Mouse (Mus musculus): ENCODE data around the gene Ankrd34a.

DNA sequence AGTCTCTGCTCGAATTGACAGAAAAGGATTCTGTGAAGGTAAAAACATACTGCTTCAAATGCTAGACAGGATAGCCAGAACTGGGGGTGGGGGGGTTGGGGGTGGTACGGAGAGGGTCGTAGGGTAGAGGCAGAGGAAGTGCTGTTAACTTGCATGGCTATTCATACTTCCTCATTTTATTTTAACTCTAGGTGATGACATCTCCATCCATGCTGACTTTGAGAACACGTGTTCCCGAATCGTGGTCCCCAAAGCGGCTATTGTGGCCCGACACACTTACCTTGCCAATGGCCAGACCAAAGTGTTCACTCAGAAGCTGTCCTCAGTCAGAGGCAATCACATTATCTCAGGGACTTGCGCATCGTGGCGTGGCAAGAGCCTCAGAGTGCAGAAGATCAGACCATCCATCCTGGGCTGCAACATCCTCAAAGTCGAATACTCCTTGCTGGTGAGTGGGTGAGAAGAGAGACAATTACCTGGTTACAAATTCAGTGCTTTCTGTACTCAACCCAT, 37.0 kb upstream of the Ankrd34a start:
- no peak for TF ChIP-seq CTCF (IDR thresholded peaks at IDR 0.05; ENCODE audit: borderline replicate concordance, extremely low read depth, insufficient read depth, insufficient read length)
- no peak for TF ChIP-seq POLR2A (IDR thresholded peaks at IDR 0.05; ENCODE audit: borderline replicate concordance, extremely low read depth, insufficient read depth, insufficient read length, poor library complexity, severe bottlenecking)

Data from brain, embryonic 14.5 days (tissue).